Mouse (Mus musculus): Measurements from ENCODE around the gene Spatc1l.

The Spatc1l gene

DNA sequence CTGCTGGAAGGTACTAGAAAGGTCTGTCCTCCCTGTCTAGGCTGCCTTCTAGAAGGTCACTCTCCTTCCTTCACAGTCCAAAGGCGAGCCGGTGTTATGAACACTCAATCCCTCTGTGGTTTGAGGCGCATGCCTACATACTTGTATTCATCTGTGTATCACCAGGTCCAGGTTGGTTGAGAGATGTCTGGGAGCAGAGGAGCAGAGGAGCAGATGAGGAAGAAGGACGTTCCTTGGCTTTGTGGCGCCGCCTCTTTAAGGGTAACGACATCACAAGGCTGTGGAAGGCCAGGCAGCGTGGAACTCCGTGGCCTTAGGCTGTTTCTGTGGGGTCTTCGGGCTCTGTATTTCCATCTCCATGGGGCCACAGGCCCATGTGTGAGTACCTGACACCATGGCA lies at the start of gene Spatc1l:
TSS of gene Spatc1l (plus strand) at position 301 of the 400 bp plus-strand sequence.
- DNase-seq: no peak

GRCm38 (mm10) chr10:76512965-76513583 lies 49.0 kb upstream of the Spatc1l start:
- peak; percentile 20 for DNase-seq

GRCm38 (mm10) chr10:76530922-76531321 lies 31.1 kb upstream of the Spatc1l start:
- no peak for DNase-seq

GRCm38 (mm10) chr10:76531375-76531774 lies 30.7 kb upstream of the Spatc1l start, which contains the start of gene Lss:
Gene Lss (plus strand): TSS chr10:76531588.
- peak; percentile 99 for DNase-seq

DNA sequence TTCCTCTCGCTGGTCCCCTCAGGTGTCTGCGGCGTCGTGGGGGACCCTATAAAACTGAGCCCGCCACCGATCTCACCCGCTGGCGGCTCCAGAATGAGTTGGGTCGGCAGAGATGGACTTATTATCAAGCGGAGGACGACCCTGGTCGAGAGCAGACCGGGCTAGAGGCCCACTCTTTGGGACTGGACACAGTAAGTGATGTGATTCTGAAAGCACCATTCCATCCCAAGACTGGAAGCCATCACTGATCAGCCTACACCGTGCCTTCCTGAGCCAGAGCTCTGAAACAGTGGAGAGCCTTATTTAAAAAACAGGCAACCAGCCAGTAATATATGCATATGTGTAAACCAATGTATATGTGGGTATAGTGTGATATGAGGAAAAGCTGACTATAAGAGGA lies 30.2 kb upstream of the Spatc1l start:
- no peak for DNase-seq

- DNase-seq: no peak
Observed at GRCm38 (mm10) chr10:76535526-76535925, 26.5 kb upstream of the Spatc1l start.

GRCm38 (mm10) chr10:76537619-76538018 lies 24.5 kb upstream of the Spatc1l start:
- no peak for DNase-seq

GRCm38 (mm10) chr10:76541336-76542085 lies 20.6 kb upstream of the Spatc1l start:
- DNase-seq: no peak

- no peak for DNase-seq
Observed at GRCm38 (mm10) chr10:76542636-76543375, 19.3 kb upstream of the Spatc1l start.

GRCm38 (mm10) chr10:76546566-76546965 lies 15.5 kb upstream of the Spatc1l start:
- no peak for DNase-seq

DNA sequence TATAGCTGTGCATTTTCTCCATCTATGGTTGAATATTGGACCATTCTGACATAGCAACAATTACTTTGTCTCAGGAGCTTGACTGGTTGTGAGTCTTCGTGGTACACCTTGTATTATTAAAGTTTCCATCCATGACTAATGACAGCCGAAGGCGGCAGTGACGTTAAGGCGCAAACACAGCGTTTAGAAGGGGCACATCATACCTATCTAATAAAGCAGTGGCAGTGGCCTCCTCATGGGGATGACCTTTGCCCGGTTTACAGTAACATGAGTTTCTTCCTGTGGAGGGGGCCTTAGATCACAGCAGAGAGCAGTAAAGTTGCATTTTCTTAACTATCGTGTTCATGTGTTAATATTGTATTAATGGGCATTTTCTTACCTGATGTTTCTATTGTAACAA lies 13.9 kb upstream of the Spatc1l start:
- no peak for DNase-seq

DNA sequence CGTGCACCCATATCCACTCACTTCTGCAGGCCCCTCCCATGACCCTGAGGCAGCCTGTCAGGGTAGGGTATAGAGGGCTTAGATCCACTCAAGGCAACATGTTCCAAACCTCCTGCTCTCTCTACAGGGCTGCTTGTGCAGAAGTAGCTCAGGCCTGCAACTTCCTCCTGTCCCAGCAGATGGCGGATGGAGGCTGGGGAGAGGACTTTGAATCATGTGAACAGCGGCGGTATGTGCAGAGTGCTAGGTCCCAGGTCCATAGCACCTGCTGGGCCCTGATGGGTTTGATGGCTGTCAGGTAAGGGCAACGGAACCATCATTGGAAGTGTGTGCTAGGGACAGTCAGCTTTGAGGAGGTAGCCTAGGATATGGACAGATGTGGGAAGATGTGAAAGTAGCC lies 11.6 kb upstream of the Spatc1l start:
- no peak for DNase-seq

- DNase-seq: no peak
Observed at GRCm38 (mm10) chr10:76551556-76551955, 10.5 kb upstream of the Spatc1l start.

DNA sequence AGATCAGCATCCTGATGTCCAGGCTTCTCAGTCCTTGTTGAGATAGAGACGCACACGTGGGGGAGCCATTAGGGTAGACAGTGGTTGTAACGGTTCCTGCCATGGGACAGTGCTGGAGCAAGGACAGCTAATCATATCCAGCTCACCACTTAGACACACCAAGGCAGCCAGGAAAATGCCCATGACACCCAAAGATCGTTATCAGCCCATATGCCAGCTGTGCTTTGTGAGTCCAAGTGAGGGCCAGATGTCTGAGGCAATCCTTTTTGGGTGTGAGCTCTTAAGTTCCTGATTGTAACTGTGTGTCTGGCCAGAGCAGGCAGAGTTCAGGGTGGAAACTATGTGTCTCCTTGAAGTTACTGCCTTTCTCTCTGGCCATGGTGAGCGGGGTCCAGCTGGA lies 8.0 kb upstream of the Spatc1l start:
- no peak for DNase-seq

DNA sequence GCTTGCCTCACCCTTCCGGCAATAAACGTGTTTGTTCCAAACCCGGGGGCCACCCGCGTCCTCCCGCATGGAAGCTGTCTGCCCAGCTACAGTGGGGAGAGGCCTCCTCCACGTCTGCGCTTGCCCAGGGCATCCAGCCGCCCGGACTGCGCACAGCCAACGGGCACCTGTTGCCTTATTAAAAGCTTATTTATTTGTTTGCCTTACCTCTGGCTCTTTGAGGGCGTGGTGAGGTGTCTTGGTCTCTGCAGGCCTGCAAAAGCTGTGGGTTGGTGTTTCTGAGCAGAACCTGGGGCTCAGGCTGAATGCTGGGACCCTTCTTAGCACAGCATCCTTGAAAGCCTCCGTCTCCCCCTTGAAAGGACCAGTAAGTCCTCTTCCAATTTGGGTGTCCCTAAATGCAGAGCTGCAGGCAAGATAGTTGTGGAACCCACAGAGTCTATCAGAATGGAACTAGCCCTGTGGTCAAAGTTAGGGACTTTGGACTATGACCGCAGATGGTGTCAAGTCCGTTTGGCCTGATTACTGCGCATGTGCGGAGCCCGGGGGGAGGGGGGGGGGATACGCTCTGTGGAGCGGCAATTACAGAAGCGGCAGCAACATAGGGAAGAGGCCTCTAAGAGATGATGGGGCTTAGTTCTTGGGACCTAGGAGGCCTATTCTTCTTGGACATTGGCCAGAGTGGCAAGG lies 8.1 kb downstream of the Spatc1l start:
- DNase-seq: no peak

- DNase-seq: no peak
Observed at GRCm38 (mm10) chr10:76571070-76571469, 9.0 kb downstream of the Spatc1l start.

GRCm38 (mm10) chr10:76572151-76572550 lies 10.1 kb downstream of the Spatc1l start:
- no peak for DNase-seq

- DNase-seq: no peak
Observed at GRCm38 (mm10) chr10:76575374-76575773, 13.3 kb downstream of the Spatc1l start, which contains the start of gene Ftcd. Gene Ftcd (plus strand): TSS chr10:76575648.

GRCm38 (mm10) chr10:76576920-76577319 lies 14.8 kb downstream of the Spatc1l start:
- no peak for DNase-seq

GRCm38 (mm10) chr10:76584138-76584537 lies 22.1 kb downstream of the Spatc1l start:
- no peak for DNase-seq

DNA sequence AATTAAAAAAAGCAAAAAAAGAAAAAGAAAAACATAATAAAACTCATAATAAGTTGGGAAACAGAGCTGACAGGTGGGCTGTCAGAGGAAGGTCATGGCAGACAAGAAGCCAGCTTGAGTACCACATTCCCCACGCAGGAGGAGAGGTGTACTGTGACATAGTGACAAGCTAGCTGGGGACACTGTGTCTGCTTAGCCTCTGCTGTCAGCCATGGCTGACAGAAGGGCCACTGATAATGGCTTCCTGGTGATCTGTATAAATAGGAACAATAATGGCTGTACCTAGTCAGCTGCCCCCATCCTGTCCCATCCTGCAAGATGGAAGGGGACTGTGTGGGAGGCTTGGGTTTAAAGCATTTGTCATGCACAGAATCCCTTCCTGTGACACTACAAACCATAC lies 24.1 kb downstream of the Spatc1l start:
- DNase-seq: no peak

DNA sequence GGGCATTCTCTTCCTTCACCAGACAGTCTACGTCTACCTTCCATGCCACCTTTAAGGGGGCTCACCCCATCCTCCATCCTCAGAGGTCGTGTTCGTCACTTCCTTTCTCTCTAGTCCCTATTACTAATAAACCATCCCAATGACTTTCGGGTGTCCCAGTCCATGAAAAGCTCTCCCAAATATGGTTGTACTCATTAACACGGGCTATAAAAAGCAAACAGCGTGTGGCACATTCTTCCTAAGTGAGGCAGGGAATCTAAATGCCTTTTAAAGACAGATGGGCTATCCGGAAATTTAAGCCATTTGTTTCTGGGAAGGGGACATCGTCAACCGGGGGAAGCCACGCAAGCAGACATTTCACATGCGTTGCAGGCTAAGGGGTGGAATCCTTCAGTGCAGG lies 28.1 kb downstream of the Spatc1l start:
- DNase-seq: no peak

- DNase-seq: no peak
Observed at GRCm38 (mm10) chr10:76596338-76596737, 34.3 kb downstream of the Spatc1l start.

Measured in cerebellum, adult 9-11 months (tissue).